Mouse (Mus musculus): Measurements from ENCODE around the gene Trp53bp2.

GRCm38 (mm10) chr1:182511778-182512177 lies 102.8 kb downstream of the Trp53bp2 start:
- TF ChIP-seq CTCF (IDR thresholded peaks at IDR 0.05; ENCODE audit: control insufficient read depth, insufficient read depth, low read length) (no peak), POLR2A (IDR thresholded peaks at IDR 0.05; ENCODE audit: borderline replicate concordance, control insufficient read depth, low read depth, low read length) (no peak)
